Mouse (Mus musculus): ENCODE results near the gene Kmt2d.

DNA sequence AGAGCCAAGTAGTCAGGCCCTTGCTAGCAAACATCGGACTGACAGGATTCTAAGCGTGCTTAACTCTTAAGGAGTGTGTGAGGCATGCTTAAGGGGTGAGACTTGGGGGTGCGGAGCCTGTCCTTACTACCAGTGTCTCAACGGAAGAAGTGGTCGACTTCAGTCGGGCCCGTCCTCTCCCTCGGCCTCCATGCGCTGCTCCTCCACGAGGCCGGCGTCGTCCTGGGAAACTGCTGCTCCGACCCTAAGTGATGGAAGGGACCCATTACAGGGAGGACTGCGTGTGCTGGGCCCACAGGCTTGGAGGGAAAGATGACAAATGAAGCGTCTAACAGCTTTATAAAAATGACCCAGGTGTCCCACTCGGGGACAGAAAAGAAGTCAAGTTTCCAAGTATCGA is 10.1 kb downstream of the Kmt2d start:
- no peak for TF ChIP-seq EP300 (IDR thresholded peaks at IDR 0.05; ENCODE audit: low read length)
- TF ChIP-seq ELF1 (IDR thresholded peaks at IDR 0.05; ENCODE audit: low read depth, low read length) = no peak
- no peak for TF ChIP-seq POLR2AphosphoS2 (IDR thresholded peaks at IDR 0.05; ENCODE audit: low read depth, low read length)
- no peak for TF ChIP-seq E2F4 (IDR thresholded peaks at IDR 0.05; ENCODE audit: insufficient replicate concordance, low read depth, low read length)
- no peak for TF ChIP-seq CTCF (conservative IDR thresholded peaks at IDR 0.05 in 1 of 2, IDR thresholded peaks at IDR 0.05 in 1 of 2; ENCODE audit: low read depth in 2 of 2, low read length in 2 of 2)
- TF ChIP-seq ZNF384 (IDR thresholded peaks at IDR 0.05; ENCODE audit: low read depth, low read length) = no peak
- TF ChIP-seq CHD2 (IDR thresholded peaks at IDR 0.05; ENCODE audit: low read length) = no peak
- TF ChIP-seq TCF12 (IDR thresholded peaks at IDR 0.05; ENCODE audit: low read depth, low read length) = no peak
- no peak for TF ChIP-seq NELFE (IDR thresholded peaks at IDR 0.05; ENCODE audit: low read depth, low read length)
- no peak for TF ChIP-seq POLR2A (IDR thresholded peaks at IDR 0.05; ENCODE audit: low read depth, low read length)
- TF ChIP-seq GABPA (IDR thresholded peaks at IDR 0.05; ENCODE audit: insufficient replicate concordance, low read depth, low read length) = no peak
- TF ChIP-seq JUN (IDR thresholded peaks at IDR 0.05; ENCODE audit: insufficient read depth, low read depth, low read length) = no peak
- no peak for TF ChIP-seq SIN3A (IDR thresholded peaks at IDR 0.05; ENCODE audit: low read length)
